Mouse (Mus musculus): ENCODE data around the gene Ppp6r2. TPM values are rescaled to one million over a fixed set of nuclear protein-coding genes. Genes with fewer than 3 reads are reported as not detected.

Ppp6r2 gene
- 23.0 and 25.7 TPM in 2 replicates for polyA plus RNA-seq (2012; ENCODE audit: insufficient read depth, insufficient read length, missing spikeins)

GRCm38 (mm10) chr15:89210915-89211715 is at the start of gene Ppp6r2:
Gene Ppp6r2, plus strand, starts transcription at chr15:89211553.
- Histone ChIP-seq H3K27ac (replicated peaks; ENCODE audit: low read depth, low read length) (peak within 1 kb of the TSS; percentile 83), H3K4me1 (ENCODE audit: control insufficient read depth, insufficient read depth, insufficient read length, low read length) (peaks cover 6% of the 10 kb centered on the region), H3K4me3 (ENCODE audit: insufficient read depth, low read depth, low read length) (peak within 1 kb of the TSS; percentile 85)

GRCm38 (mm10) chr15:89165478-89165877 is 45.9 kb upstream of the Ppp6r2 start:
- Histone ChIP-seq H3K27ac (replicated peaks; ENCODE audit: low read depth, low read length) (no peak overlapping the region), H3K4me1 (ENCODE audit: control insufficient read depth, insufficient read depth, insufficient read length, low read length) (peaks cover 8% of the 10 kb centered on the region; the same call in 1 of the 2 replicates), H3K4me3 (ENCODE audit: insufficient read depth, low read depth, low read length) (no peak overlapping the region)

- Histone ChIP-seq H3K4me3 (ENCODE audit: insufficient read depth, low read depth, low read length) (no peak overlapping the region), H3K27ac (replicated peaks; ENCODE audit: low read depth, low read length) (no peak overlapping the region), H3K4me1 (ENCODE audit: control insufficient read depth, insufficient read depth, insufficient read length, low read length) (peaks cover 8% of the 10 kb centered on the region; the same call in 1 of the 2 replicates)
Observed at GRCm38 (mm10) chr15:89168922-89169321, 42.4 kb upstream of the Ppp6r2 start.

GRCm38 (mm10) chr15:89169431-89169830 is 41.9 kb upstream of the Ppp6r2 start:
- H3K4me1 ChIP-seq (ENCODE audit: control insufficient read depth, insufficient read depth, insufficient read length, low read length) = peaks cover 8% of the 10 kb centered on the region; the same call in 1 of the 2 replicates
- no peak overlapping the region for H3K27ac ChIP-seq (replicated peaks; ENCODE audit: low read depth, low read length)
- H3K4me3 ChIP-seq (ENCODE audit: insufficient read depth, low read depth, low read length) = no peak overlapping the region

- Histone ChIP-seq H3K4me1 (ENCODE audit: control insufficient read depth, insufficient read depth, insufficient read length, low read length) (peaks cover 8% of the 10 kb centered on the region; the same call in 1 of the 2 replicates), H3K27ac (replicated peaks; ENCODE audit: low read depth, low read length) (no peak overlapping the region)
Observed at GRCm38 (mm10) chr15:89170102-89170501, 41.3 kb upstream of the Ppp6r2 start.

GRCm38 (mm10) chr15:89171526-89172051 is 39.8 kb upstream of the Ppp6r2 start:
- H3K27ac ChIP-seq (replicated peaks; ENCODE audit: low read depth, low read length) = no peak overlapping the region
- H3K4me3 ChIP-seq (ENCODE audit: insufficient read depth, low read depth, low read length) = no peak overlapping the region
- peaks cover 9% of the 10 kb centered on the region for H3K4me1 ChIP-seq (ENCODE audit: control insufficient read depth, insufficient read depth, insufficient read length, low read length)

More at GRCm38 (mm10) chr15:89170102-89170501, 41.3 kb upstream of the Ppp6r2 start:
- H3K4me3 ChIP-seq (ENCODE audit: insufficient read depth, low read depth, low read length) = no peak overlapping the region

GRCm38 (mm10) chr15:89172276-89172935 is 38.9 kb upstream of the Ppp6r2 start:
- H3K4me1 ChIP-seq (ENCODE audit: control insufficient read depth, insufficient read depth, insufficient read length, low read length) = peaks cover 17% of the 10 kb centered on the region
- H3K4me3 ChIP-seq (ENCODE audit: insufficient read depth, low read depth, low read length) = peak overlapping the region; percentile 68
- 0 out of 2 replicates have a peak overlapping the region, but pooled peaks have one; percentile 16 for H3K27ac ChIP-seq (replicated peaks; ENCODE audit: low read depth, low read length)

- Histone ChIP-seq H3K27ac (replicated peaks; ENCODE audit: low read depth, low read length) (0 out of 2 replicates have a peak overlapping the region, but pooled peaks have one; percentile 16), H3K4me1 (ENCODE audit: control insufficient read depth, insufficient read depth, insufficient read length, low read length) (peaks cover 17% of the 10 kb centered on the region), H3K4me3 (ENCODE audit: insufficient read depth, low read depth, low read length) (peak overlapping the region; percentile 68)
Observed at GRCm38 (mm10) chr15:89173024-89173905, 38.1 kb upstream of the Ppp6r2 start.

GRCm38 (mm10) chr15:89173906-89174214 is 37.5 kb upstream of the Ppp6r2 start:
- Histone ChIP-seq H3K27ac (replicated peaks; ENCODE audit: low read depth, low read length) (no peak overlapping the region), H3K4me1 (ENCODE audit: control insufficient read depth, insufficient read depth, insufficient read length, low read length) (peaks cover 19% of the 10 kb centered on the region), H3K4me3 (ENCODE audit: insufficient read depth, low read depth, low read length) (peak overlapping the region; percentile 68)

GRCm38 (mm10) chr15:89174889-89175339 is 36.4 kb upstream of the Ppp6r2 start:
- peaks cover 17% of the 10 kb centered on the region for H3K4me1 ChIP-seq (ENCODE audit: control insufficient read depth, insufficient read depth, insufficient read length, low read length)
- no peak overlapping the region for H3K4me3 ChIP-seq (ENCODE audit: insufficient read depth, low read depth, low read length)
- no peak overlapping the region for H3K27ac ChIP-seq (replicated peaks; ENCODE audit: low read depth, low read length)

GRCm38 (mm10) chr15:89175411-89176155 is 35.8 kb upstream of the Ppp6r2 start:
- Histone ChIP-seq H3K27ac (replicated peaks; ENCODE audit: low read depth, low read length) (no peak overlapping the region), H3K4me3 (ENCODE audit: insufficient read depth, low read depth, low read length) (no peak overlapping the region), H3K4me1 (ENCODE audit: control insufficient read depth, insufficient read depth, insufficient read length, low read length) (peaks cover 14% of the 10 kb centered on the region)

GRCm38 (mm10) chr15:89177121-89177520 is 34.2 kb upstream of the Ppp6r2 start:
- Histone ChIP-seq H3K4me1 (ENCODE audit: control insufficient read depth, insufficient read depth, insufficient read length, low read length) (peaks cover 14% of the 10 kb centered on the region), H3K27ac (replicated peaks; ENCODE audit: low read depth, low read length) (peak overlapping the region; percentile 80), H3K4me3 (ENCODE audit: insufficient read depth, low read depth, low read length) (no peak overlapping the region)

- Histone ChIP-seq H3K4me1 (ENCODE audit: control insufficient read depth, insufficient read depth, insufficient read length, low read length) (peaks cover 17% of the 10 kb centered on the region), H3K27ac (replicated peaks; ENCODE audit: low read depth, low read length) (peak overlapping the region; percentile 80), H3K4me3 (ENCODE audit: insufficient read depth, low read depth, low read length) (no peak overlapping the region)
Observed at GRCm38 (mm10) chr15:89177576-89178259, 33.6 kb upstream of the Ppp6r2 start.
